Mouse (Mus musculus) lung, postnatal 0 days (tissue): ENCODE data around the gene Krtap4-6.

Experiments
- CTCF ChIP-seq: IDR thresholded peaks from 2 replicates; pipeline ENCODE4 v1.5.1; 2016; ENCODE audit warnings: antibody characterized with exemption, mild to moderate bottlenecking
- EP300 ChIP-seq: IDR thresholded peaks from 2 replicates; pipeline ENCODE4 v1.6.1; 2016; ENCODE audit warnings: antibody characterized with exemption, mild to moderate bottlenecking, control low read depth

GRCm38 (mm10) chr11:99646444-99646843 lies 19.3 kb downstream of the Krtap4-6 start:
- TF ChIP-seq EP300 (no peak), CTCF (no peak)
